Mouse (Mus musculus) bone marrow macrophage, adult 2 months (primary cell): Measurements from ENCODE around the gene Avpr2.

Experiments
- CTCF ChIP-seq: IDR thresholded peaks from 2 replicates; pipeline ENCODE4 v1.5.1; 2012; ENCODE audit warnings: low read depth, mild to moderate bottlenecking, low read length, moderate library complexity
- POLR2A ChIP-seq: IDR thresholded peaks from 2 replicates; pipeline ENCODE4 v1.6.1; 2012; ENCODE audit warnings: mild to moderate bottlenecking, low read depth, low read length, borderline replicate concordance

DNA sequence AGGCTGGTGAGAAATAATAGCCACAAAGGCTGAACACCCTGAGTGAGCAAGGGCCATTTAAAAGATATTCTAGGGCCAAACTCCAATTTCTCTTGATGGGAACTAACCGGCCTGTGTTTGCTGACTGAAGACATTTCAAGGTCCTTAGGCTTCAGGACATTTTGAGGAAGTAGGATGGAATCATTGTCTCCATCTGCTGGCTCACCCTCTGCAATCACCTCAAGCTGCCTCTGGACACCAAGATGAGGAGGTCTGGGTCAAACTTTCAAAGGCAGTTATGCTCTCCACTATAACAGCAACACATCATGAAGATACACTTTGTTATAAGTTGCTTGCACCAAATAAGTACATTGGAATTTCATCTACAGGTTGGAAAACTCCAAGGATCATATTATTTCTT, 18.1 kb downstream of the Avpr2 start:
- TF ChIP-seq CTCF = no peak
- TF ChIP-seq POLR2A = no peak
